Mouse (Mus musculus) myocyte (in vitro differentiated cells): ENCODE measurements at regions not wholly inside any gene's neighbourhood (a gene's known extent, or its start where the extent isn't known, plus 50 kb on each side); places are given as distances from the start of the nearest gene placed in this dataset.

Experiments
- H3K27me3 ChIP-seq: one replicate; pipeline ENCODE4 v1.6.1; 2011; ENCODE audit not compliant: control insufficient read depth, insufficient read depth, insufficient read length
- H3K36me3 ChIP-seq: one replicate; pipeline ENCODE4 v1.6.1; 2011; ENCODE audit not compliant: control insufficient read depth, insufficient read depth
- H3K4me2 ChIP-seq: one replicate; pipeline ENCODE4 v1.6.1; 2011; ENCODE audit warnings: low read depth, control low read depth
- H3K4me3 ChIP-seq: one replicate; pipeline ENCODE4 v1.5.1; 2011; ENCODE audit warnings: mild to moderate bottlenecking, control low read depth, moderate library complexity
- H3K79me2 ChIP-seq: one replicate; pipeline ENCODE4 v1.6.1; 2011; ENCODE audit not compliant: control insufficient read depth, insufficient read depth
- H3ac ChIP-seq: one replicate; pipeline ENCODE4 v1.6.1; 2011; ENCODE audit not compliant: control insufficient read depth, insufficient read length
- CEBPB ChIP-seq: IDR thresholded peaks from 2 replicates; pipeline ENCODE4 v1.6.1; 2011; ENCODE audit warnings: mild to moderate bottlenecking, moderate library complexity; ENCODE audit not compliant: poor library complexity, insufficient read depth, severe bottlenecking
- E2F4 ChIP-seq: IDR thresholded peaks from one replicate; pipeline ENCODE4 v1.6.1; 2011; ENCODE audit warnings: mild to moderate bottlenecking, control low read depth, moderate library complexity; ENCODE audit not compliant: insufficient read depth
- MAX ChIP-seq: IDR thresholded peaks from one replicate; pipeline ENCODE4 v1.6.1; 2011; ENCODE audit warnings: low read depth, mild to moderate bottlenecking, control low read depth
- MYOD1 ChIP-seq, 3 experiments: IDR thresholded peaks; one replicate each; pipeline ENCODE4 v1.6.1; 2011; ENCODE audit warnings: control low read depth in 2 of 3, low read depth in 2 of 3, mild to moderate bottlenecking in 2 of 3, moderate library complexity in 1 of 3; ENCODE audit not compliant: insufficient read length in 2 of 3, control insufficient read depth in 1 of 3
- MYOG ChIP-seq, 3 experiments: IDR thresholded peaks; one replicate each; pipeline ENCODE4 v1.6.1; 2011; ENCODE audit warnings: control low read depth in 2 of 3, low read depth in 2 of 3, mild to moderate bottlenecking in 2 of 3; ENCODE audit not compliant: insufficient read length in 2 of 3, control insufficient read depth in 1 of 3, insufficient read depth in 1 of 3
- POLR2A ChIP-seq: IDR thresholded peaks from one replicate; pipeline ENCODE4 v1.6.1; 2011; ENCODE audit warnings: low read depth, mild to moderate bottlenecking, control low read depth, moderate library complexity; ENCODE audit not compliant: insufficient read length
- POLR2AphosphoS2 ChIP-seq: IDR thresholded peaks from one replicate; pipeline ENCODE4 v1.6.1; 2011; ENCODE audit warnings: low read depth, control low read depth; ENCODE audit not compliant: insufficient read length
- REST ChIP-seq: IDR thresholded peaks from one replicate; pipeline ENCODE4 v1.6.1; 2011; ENCODE audit warnings: mild to moderate bottlenecking, control low read depth, moderate library complexity; ENCODE audit not compliant: insufficient read depth, insufficient read length
- SRF ChIP-seq: IDR thresholded peaks from one replicate; pipeline ENCODE4 v1.6.1; 2011; ENCODE audit warnings: low read depth; ENCODE audit not compliant: control insufficient read depth, insufficient read length
- TCF12 ChIP-seq: IDR thresholded peaks from one replicate; pipeline ENCODE4 v1.6.1; 2011; ENCODE audit warnings: mild to moderate bottlenecking, control low read depth; ENCODE audit not compliant: poor library complexity, insufficient read depth, severe bottlenecking
- TCF3 ChIP-seq: IDR thresholded peaks from one replicate; pipeline ENCODE4 v1.6.1; 2011; ENCODE audit warnings: low read depth, control low read depth; ENCODE audit not compliant: insufficient read length
- USF1 ChIP-seq: IDR thresholded peaks from one replicate; pipeline ENCODE4 v1.6.1; 2011; ENCODE audit warnings: low read depth, mild to moderate bottlenecking, control low read depth, moderate library complexity

DNA sequence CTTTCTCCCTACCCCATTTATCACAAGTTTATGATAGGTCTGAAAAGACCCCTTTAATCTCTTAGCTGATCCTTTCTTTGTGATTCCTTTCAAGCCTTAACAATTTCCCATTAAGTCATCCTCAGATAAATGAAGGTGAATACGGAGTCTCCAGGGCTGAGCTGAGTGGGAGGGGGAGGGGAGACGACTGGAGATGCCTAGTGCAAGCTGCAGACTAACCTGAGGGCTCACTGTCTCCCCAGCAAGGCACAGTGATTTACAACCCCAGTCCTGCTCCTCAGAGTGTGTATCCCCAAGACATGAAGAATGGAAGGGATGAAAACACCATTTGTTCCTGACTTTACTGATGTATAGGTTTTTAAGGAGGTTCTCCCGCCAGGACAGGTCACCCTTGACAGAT lies 76.7 kb downstream of the Enc1 start:
- Histone ChIP-seq H3K79me2 (no peaks in the 10 kb centered on the region), H3K36me3 (no peaks in the 10 kb centered on the region), H3K4me2 (no peak overlapping the region), H3K27me3 (no peaks in the 10 kb centered on the region), H3ac (no peak overlapping the region), H3K4me3 (no peak overlapping the region)
- TF ChIP-seq TCF3 (no peak), POLR2AphosphoS2 (no peak), POLR2A (no peak), REST (no peak), MAX (no peak), SRF (no peak), E2F4 (no peak), USF1 (no peak), TCF12 (no peak), MYOG (IDR thresholded peaks at IDR 0.05; ENCODE audit: control insufficient read depth in 1 of 3, insufficient read depth in 1 of 3, insufficient read length in 2 of 3, low read depth in 2 of 3) (no peak), MYOD1 (IDR thresholded peaks at IDR 0.05; ENCODE audit: control insufficient read depth in 1 of 3, insufficient read length in 2 of 3, low read depth in 2 of 3) (no peak), CEBPB (no peak)

DNA sequence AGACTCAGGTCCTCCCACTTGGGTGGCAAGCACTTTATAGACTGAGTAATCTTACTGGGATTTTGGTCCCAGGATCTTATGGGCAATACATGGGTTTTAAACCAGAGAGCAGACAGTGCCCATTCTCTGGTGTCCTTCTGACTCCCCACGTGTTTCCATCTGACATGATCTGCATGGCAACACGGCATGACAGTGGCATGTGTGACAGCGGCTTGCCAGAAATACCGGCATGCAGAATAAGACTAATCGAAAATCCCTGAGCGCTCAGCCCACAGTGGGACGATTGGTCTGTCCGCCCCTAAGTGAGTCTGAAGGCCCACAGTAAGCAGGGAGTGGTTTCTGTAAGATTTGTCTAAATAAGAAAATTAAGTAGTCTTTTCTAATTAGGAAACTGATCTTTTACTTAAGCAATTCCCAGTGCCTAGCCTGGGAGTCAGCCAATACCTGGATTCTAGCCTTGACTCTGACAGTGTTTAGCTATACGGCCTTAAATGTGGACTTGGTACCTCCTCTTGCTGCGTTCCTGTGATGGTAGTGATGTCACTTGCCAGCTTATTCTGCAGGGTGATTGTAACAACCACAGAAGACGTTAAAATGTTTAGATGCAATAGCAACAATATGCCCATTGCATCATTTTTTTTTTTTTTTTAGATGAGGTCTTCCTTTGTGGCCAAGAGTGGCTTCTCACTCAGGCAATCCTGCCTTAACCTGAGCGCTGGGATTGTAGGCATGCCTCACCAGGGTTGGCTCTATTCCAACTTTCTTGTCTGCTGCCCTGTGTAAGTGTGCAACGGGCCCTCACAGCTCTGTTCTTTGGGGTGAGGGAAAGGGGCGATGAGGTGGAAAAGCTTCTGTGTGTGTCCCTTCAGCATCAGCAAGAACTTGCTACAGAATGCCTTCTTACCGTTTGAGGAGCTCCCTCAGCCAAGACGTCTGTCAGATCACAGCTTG lies 71.8 kb downstream of the Enc1 start:
- no peaks in the 10 kb centered on the region for H3K36me3 ChIP-seq
- TF ChIP-seq SRF (no peak), MAX (no peak)
- H3K4me3 ChIP-seq, result no peak overlapping the region
- H3K4me2 ChIP-seq, result no peak overlapping the region
- H3ac ChIP-seq, result no peak overlapping the region
- no peaks in the 10 kb centered on the region for H3K79me2 ChIP-seq
- H3K27me3 ChIP-seq, result no peaks in the 10 kb centered on the region

GRCm38 (mm10) chr13:97311340-97311739 lies 70.4 kb downstream of the Enc1 start:
- H3K27me3 ChIP-seq, result no peaks in the 10 kb centered on the region
- H3ac ChIP-seq, result no peak overlapping the region
- no peak overlapping the region for H3K4me2 ChIP-seq
- TF ChIP-seq CEBPB (no peak), POLR2AphosphoS2 (no peak), MYOD1 (IDR thresholded peaks at IDR 0.05; ENCODE audit: control insufficient read depth in 1 of 3, insufficient read length in 2 of 3, low read depth in 2 of 3) (peak in 1 of 3 experiments; percentile 14)
- no peaks in the 10 kb centered on the region for H3K36me3 ChIP-seq
- H3K79me2 ChIP-seq, result no peaks in the 10 kb centered on the region
- H3K4me3 ChIP-seq, result no peak overlapping the region

DNA sequence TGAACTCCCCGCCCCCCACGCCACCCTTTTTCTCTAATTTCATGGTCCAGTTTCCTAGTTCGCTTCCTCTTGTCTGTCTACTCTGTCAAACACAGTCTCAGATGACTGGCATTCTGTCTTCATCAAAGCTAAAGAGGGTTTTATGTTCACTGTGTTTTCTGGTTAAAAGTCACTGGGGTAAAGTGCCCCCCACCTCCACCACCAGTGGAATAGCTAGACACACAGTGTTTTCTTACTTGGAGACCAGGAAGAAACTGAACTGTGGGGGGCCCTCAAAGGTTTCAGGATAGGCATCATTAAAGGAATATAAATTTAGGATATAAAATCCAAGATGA lies 69.9 kb downstream of the Enc1 start:
- TF ChIP-seq E2F4 (no peak), SRF (no peak), TCF3 (no peak), POLR2AphosphoS2 (no peak), POLR2A (no peak), MAX (no peak), USF1 (no peak), TCF12 (no peak), MYOD1 (IDR thresholded peaks at IDR 0.05; ENCODE audit: control insufficient read depth in 1 of 3, insufficient read length in 2 of 3, low read depth in 2 of 3) (no peak), MYOG (IDR thresholded peaks at IDR 0.05; ENCODE audit: control insufficient read depth in 1 of 3, insufficient read depth in 1 of 3, insufficient read length in 2 of 3, low read depth in 2 of 3) (no peak), CEBPB (no peak), REST (no peak)
- no peaks in the 10 kb centered on the region for H3K36me3 ChIP-seq
- H3ac ChIP-seq, result no peak overlapping the region
- H3K27me3 ChIP-seq, result no peaks in the 10 kb centered on the region
- H3K79me2 ChIP-seq, result no peaks in the 10 kb centered on the region
- no peak overlapping the region for H3K4me3 ChIP-seq
- no peak overlapping the region for H3K4me2 ChIP-seq

- no peaks in the 10 kb centered on the region for H3K79me2 ChIP-seq
- H3K4me3 ChIP-seq, result no peak overlapping the region
- no peak overlapping the region for H3K4me2 ChIP-seq
Measured at GRCm38 (mm10) chr13:97310186-97310854, 69.4 kb downstream of the Enc1 start.

More at GRCm38 (mm10) chr13:97310186-97310854, 69.4 kb downstream of the Enc1 start:
- TF ChIP-seq MAX (no peak), REST (no peak), USF1 (no peak), POLR2A (no peak), E2F4 (no peak), POLR2AphosphoS2 (no peak), MYOG (IDR thresholded peaks at IDR 0.05; ENCODE audit: control insufficient read depth in 1 of 3, insufficient read depth in 1 of 3, insufficient read length in 2 of 3, low read depth in 2 of 3) (no peak), TCF3 (no peak), SRF (no peak), TCF12 (no peak), CEBPB (no peak), MYOD1 (IDR thresholded peaks at IDR 0.05; ENCODE audit: control insufficient read depth in 1 of 3, insufficient read length in 2 of 3, low read depth in 2 of 3) (no peak)
- H3ac ChIP-seq, result no peak overlapping the region
- H3K36me3 ChIP-seq, result no peaks in the 10 kb centered on the region
- no peaks in the 10 kb centered on the region for H3K27me3 ChIP-seq
